Mouse (Mus musculus) CH12.LX (cell line): ENCODE measurements around the gene Lin28b. TPM values are rescaled to one million over a fixed set of nuclear protein-coding genes. Genes with fewer than 3 reads are reported as not detected.

Experiments
- DNase-seq: peaks from one replicate; pipeline ENCODE4 v3.0.0-alpha.2; 2013; ENCODE audit errors: extremely low read depth
- H3K27ac ChIP-seq: 2 replicates; pipeline ENCODE4 v1.5.1; 2012; ENCODE audit warnings: low read depth, mild to moderate bottlenecking, control low read depth, moderate library complexity; ENCODE audit not compliant: insufficient read depth
- H3K27me3 ChIP-seq: replicated peaks from 2 replicates; pipeline ENCODE3; 2012; ENCODE audit warnings: inconsistent platforms
- H3K36me3 ChIP-seq, 2 experiments: replicated peaks in 1 of 2; 2 replicates each; pipeline versions ENCODE3 to v1.6.1; 2012; ENCODE audit warnings: inconsistent platforms in 1 of 2, low read length in 1 of 2, mild to moderate bottlenecking in 1 of 2, mixed read lengths in 1 of 2, moderate library complexity in 1 of 2; ENCODE audit not compliant: control insufficient read depth in 1 of 2, insufficient read depth in 1 of 2
- H3K4me1 ChIP-seq, 2 experiments: 2 replicates each; pipeline ENCODE4 v1.6.1; 2012; ENCODE audit warnings: inconsistent platforms in 1 of 2, moderate library complexity in 1 of 2; ENCODE audit not compliant: insufficient read depth in 2 of 2, control insufficient read depth in 1 of 2
- H3K4me2 ChIP-seq: 2 replicates; pipeline ENCODE4 v1.6.1; 2012; ENCODE audit warnings: low read depth, mild to moderate bottlenecking, control low read depth; ENCODE audit not compliant: poor library complexity, insufficient read depth, severe bottlenecking
- H3K4me3 ChIP-seq, 3 experiments: fragments of 150-350 bp in 1 of 3; sonication (generic) in 1 of 3; replicated peaks in 1 of 3; 2 replicates each; pipeline versions ENCODE3 to v1.5.1; 2011 to 2012; ENCODE audit warnings: low read depth in 2 of 3, low read length in 2 of 3, mild to moderate bottlenecking in 2 of 3, moderate library complexity in 2 of 3, control low read depth in 1 of 3, improper control_type of control experiment in 1 of 3, inconsistent platforms in 1 of 3, mixed read lengths in 1 of 3; ENCODE audit not compliant: poor library complexity in 1 of 3
- H3K79me2 ChIP-seq: replicated peaks from 2 replicates; pipeline ENCODE4 v1.6.1; 2012; ENCODE audit warnings: mild to moderate bottlenecking, moderate library complexity; ENCODE audit not compliant: control insufficient read depth, poor library complexity, insufficient read depth, severe bottlenecking; ENCODE audit errors: extremely low read depth
- H3K9ac ChIP-seq: 2 replicates; pipeline ENCODE4 v1.6.1; 2012; ENCODE audit warnings: low read depth, mild to moderate bottlenecking, control low read depth, moderate library complexity; ENCODE audit not compliant: insufficient read depth
- H3K9me3 ChIP-seq: replicated peaks from 2 replicates; pipeline ENCODE3; 2012; ENCODE audit warnings: low read length, inconsistent platforms, mixed read lengths
- BHLHE40 ChIP-seq: IDR thresholded peaks from 2 replicates; pipeline ENCODE4 v1.6.1; 2011; ENCODE audit warnings: mild to moderate bottlenecking, low read depth, low read length, improper control_type of control experiment
- CHD1 ChIP-seq: IDR thresholded peaks from 2 replicates; pipeline ENCODE4 v1.6.1; 2012; ENCODE audit warnings: low read depth, low read length, improper control_type of control experiment, inconsistent platforms
- CTCF ChIP-seq, 2 experiments: IDR thresholded peaks in 1 of 2; conservative IDR thresholded peaks in 1 of 2; 2 replicates each; pipeline ENCODE4 v1.5.1; 2011 to 2012; ENCODE audit warnings: low read depth in 2 of 2, low read length in 2 of 2, improper control_type of control experiment in 1 of 2, inconsistent platforms in 1 of 2, mild to moderate bottlenecking in 1 of 2, moderate library complexity in 1 of 2
- ELF1 ChIP-seq: IDR thresholded peaks from 2 replicates; pipeline ENCODE4 v1.6.1; 2014; ENCODE audit warnings: low read depth, mild to moderate bottlenecking, inconsistent platforms, low read length, improper control_type of control experiment
- ETS1 ChIP-seq: conservative IDR thresholded peaks from 2 replicates; pipeline ENCODE4 v1.6.1; 2012; ENCODE audit warnings: low read depth, mild to moderate bottlenecking, inconsistent platforms, low read length, improper control_type of control experiment, moderate library complexity
- GABPA ChIP-seq: IDR thresholded peaks from 2 replicates; pipeline ENCODE4 v1.6.1; 2012; ENCODE audit warnings: low read depth, low read length, improper control_type of control experiment, inconsistent platforms; ENCODE audit not compliant: insufficient replicate concordance
- IRF4 ChIP-seq: IDR thresholded peaks from 2 replicates; pipeline ENCODE4 v1.6.1; 2014; ENCODE audit warnings: low read depth, mild to moderate bottlenecking, inconsistent platforms, low read length, improper control_type of control experiment
- JUN ChIP-seq: IDR thresholded peaks from 2 replicates; pipeline ENCODE4 v1.6.1; 2011; ENCODE audit warnings: low read depth, mild to moderate bottlenecking, low read length, improper control_type of control experiment, moderate library complexity; ENCODE audit not compliant: insufficient read depth
- JUND ChIP-seq: conservative IDR thresholded peaks from 2 replicates; pipeline ENCODE4 v1.6.1; 2011; ENCODE audit warnings: low read depth, low read length, improper control_type of control experiment
- KAT2A ChIP-seq: IDR thresholded peaks from 2 replicates; pipeline ENCODE4 v1.6.1; 2012; ENCODE audit warnings: low read length, improper control_type of control experiment, inconsistent platforms; ENCODE audit not compliant: insufficient replicate concordance
- MAX ChIP-seq: IDR thresholded peaks from 2 replicates; pipeline ENCODE4 v1.6.1; 2011; ENCODE audit warnings: low read length, improper control_type of control experiment
- MAZ ChIP-seq: IDR thresholded peaks from 2 replicates; pipeline ENCODE4 v1.6.1; 2012; ENCODE audit warnings: low read depth, mild to moderate bottlenecking, inconsistent platforms, low read length, improper control_type of control experiment, moderate library complexity
- MXI1 ChIP-seq: IDR thresholded peaks from 2 replicates; pipeline ENCODE4 v1.6.1; 2011; ENCODE audit warnings: mild to moderate bottlenecking, low read depth, low read length, improper control_type of control experiment
- PAX5 ChIP-seq: IDR thresholded peaks from 2 replicates; pipeline ENCODE4 v1.6.1; 2012; ENCODE audit warnings: low read length, inconsistent platforms, mixed read lengths
- POLR2A ChIP-seq: IDR thresholded peaks from 2 replicates; pipeline ENCODE4 v1.6.1; 2011; ENCODE audit warnings: low read depth, mild to moderate bottlenecking, improper control_type of control experiment, low read length
- RAD21 ChIP-seq: IDR thresholded peaks from 2 replicates; pipeline ENCODE4 v1.6.1; 2011; ENCODE audit warnings: low read depth, mild to moderate bottlenecking, low read length, improper control_type of control experiment, moderate library complexity
- RCOR1 ChIP-seq: conservative IDR thresholded peaks from 2 replicates; pipeline ENCODE4 v1.6.1; 2012; ENCODE audit warnings: low read depth, mild to moderate bottlenecking, inconsistent platforms, low read length, improper control_type of control experiment
- SIN3A ChIP-seq: IDR thresholded peaks from 2 replicates; pipeline ENCODE4 v1.6.1; 2012; ENCODE audit warnings: low read length, improper control_type of control experiment, inconsistent platforms
- SMC3 ChIP-seq: IDR thresholded peaks from 2 replicates; pipeline ENCODE4 v1.6.1; 2011; ENCODE audit warnings: low read depth, low read length, improper control_type of control experiment
- TCF12 ChIP-seq: IDR thresholded peaks from 2 replicates; pipeline ENCODE4 v1.6.1; 2014; ENCODE audit warnings: low read depth, mild to moderate bottlenecking, inconsistent platforms, low read length, improper control_type of control experiment
- USF2 ChIP-seq: conservative IDR thresholded peaks from 2 replicates; pipeline ENCODE4 v1.6.1; 2011; ENCODE audit warnings: low read depth, low read length, improper control_type of control experiment
- ZC3H11A ChIP-seq: IDR thresholded peaks from 2 replicates; pipeline ENCODE4 v1.6.1; 2012; ENCODE audit warnings: low read depth, mild to moderate bottlenecking, inconsistent platforms, low read length, improper control_type of control experiment
- ZNF384 ChIP-seq: IDR thresholded peaks from 2 replicates; pipeline ENCODE4 v1.6.1; 2012; ENCODE audit warnings: low read depth, low read length, improper control_type of control experiment, inconsistent platforms
- dilution Hi-C: fragments of 300-500 bp; cut with MboI; formaldehyde crosslinking; loops from 2 replicates; pipeline ENCODE4 v1.14.3; 2020; ENCODE audit warnings: low sequenced_read_pairs; ENCODE audit not compliant: extremely low pct_unique_long_range_greater_than_20kb, extremely low pct_ligation_motif_present
- in situ Hi-C: fragments of 300-500 bp; cut with MboI; formaldehyde crosslinking; loops from 3 replicates; pipeline ENCODE4 v1.14.3; 2019; ENCODE audit warnings: low sequenced_read_pairs, low pct_ligation_motif_present, low pct_unique_long_range_greater_than_20kb, mixed read lengths
- polyA plus RNA-seq: library from polyadenylated mRNA; unstranded; fragments of >175 nt; gene quantifications from 2 replicates; pipeline ENCODE4 v1.2.1, GENCODE M21; 2012; ENCODE audit warnings: low read depth; ENCODE audit not compliant: insufficient read length
- total RNA-seq, 2 experiments: library from RNA; depleted of rRNA; stranded (reverse); fragments of 300-350 nt in 1 of 2; fragments of >200 nt in 1 of 2; gene quantifications; 2 replicates each; pipeline ENCODE4 v1.2.3; 2012 to 2014

Gene Lin28b
- total and polyA plus RNA-seq, 3 experiments: 10.0 to 14.1 (median 11.6) TPM

- H3K9me3 ChIP-seq: no peaks in the 10 kb centered on the region
- H3K9ac ChIP-seq: no peak overlapping the region
- H3K79me2 ChIP-seq: peaks cover 5% of the 10 kb centered on the region; the same call in 1 of the 2 replicates
- dilution Hi-C loops (no loop called here), in situ Hi-C loops (no loop called here)
- no peak overlapping the region for H3K27ac ChIP-seq
- no peak for TF ChIP-seq TCF12
- no peak for TF ChIP-seq USF2
- no peak for TF ChIP-seq ETS1
- no peak overlapping the region for H3K4me2 ChIP-seq
- H3K4me3 ChIP-seq: no peak overlapping the region
- peaks cover 0 to 2% of the 10 kb centered on the region in 2 experiments; a peak in 1 of 4 replicates for H3K4me1 ChIP-seq
- no peaks in the 10 kb centered on the region for H3K27me3 ChIP-seq
- no peak for DNase-seq
- H3K36me3 ChIP-seq: peaks cover 0 to 2% of the 10 kb centered on the region in 2 experiments
Measured at GRCm38 (mm10) chr10:45458074-45458473, 28.1 kb downstream of the Lin28b start.

DNA sequence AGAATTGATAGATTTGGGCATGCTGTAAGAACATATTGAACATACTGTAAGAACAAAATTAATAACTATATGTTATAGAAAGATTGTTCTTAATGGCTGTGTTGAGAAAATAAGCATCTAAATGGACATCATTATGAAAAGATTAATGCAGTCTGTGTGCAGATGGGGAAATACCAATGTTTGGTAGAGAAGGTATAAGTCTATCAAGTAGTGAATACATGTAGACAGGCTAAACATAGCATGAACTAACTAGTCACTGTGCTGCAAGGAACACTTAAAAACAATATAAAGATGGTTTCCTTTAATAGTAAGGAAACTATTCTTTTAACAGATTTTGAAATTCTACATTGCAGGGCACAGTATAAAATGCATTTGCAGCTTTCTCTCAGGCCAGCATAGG, 39.6 kb downstream of the Lin28b start:
- Histone ChIP-seq H3K27me3 (no peaks in the 10 kb centered on the region), H3K4me2 (no peak overlapping the region), H3K4me3 (no peak overlapping the region), H3K27ac (no peak overlapping the region), H3K9ac (no peak overlapping the region), H3K4me1 (no peaks in the 10 kb centered on the region; a peak in 1 of 4 replicates), H3K9me3 (no peaks in the 10 kb centered on the region), H3K79me2 (0 out of 2 replicates have a peak, but pooled peaks cover 3% of the 10 kb centered on the region), H3K36me3 (no peaks in the 10 kb centered on the region)
- dilution Hi-C loops: no loop called here
- DNase-seq: no peak
- TF ChIP-seq JUND (no peak), ETS1 (no peak), RAD21 (no peak), MAX (no peak), ZNF384 (no peak), KAT2A (no peak), SIN3A (no peak), GABPA (no peak), CTCF (conservative IDR thresholded peaks at IDR 0.05 in 1 of 2, IDR thresholded peaks at IDR 0.05 in 1 of 2; ENCODE audit: low read depth in 2 of 2, low read length in 2 of 2) (no peak), MXI1 (no peak)
- in situ Hi-C loops: no loop called here

DNA sequence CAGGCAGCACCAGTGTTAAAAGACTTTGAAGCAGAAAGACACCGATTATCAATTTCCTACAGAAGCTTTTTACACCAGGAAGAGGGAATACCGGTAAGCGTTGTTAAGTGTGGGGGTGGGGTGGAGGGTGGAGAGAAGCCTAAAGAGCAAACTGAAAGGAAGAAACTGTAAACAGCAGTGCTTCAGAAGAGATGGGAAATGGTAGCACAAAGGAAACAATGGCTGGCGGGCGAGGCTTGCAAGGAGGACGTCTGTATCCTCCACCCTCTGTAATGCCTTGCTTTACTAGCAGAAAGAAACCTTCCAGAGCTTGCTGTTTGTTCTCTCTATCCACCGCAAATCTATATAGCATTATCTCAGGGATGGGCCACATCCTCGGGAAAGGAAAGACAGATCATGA, 40.0 kb downstream of the Lin28b start:
- in situ Hi-C loops (no loop called here), dilution Hi-C loops (no loop called here)
- DNase-seq: no peak
- no peak overlapping the region for H3K9ac ChIP-seq
- H3K79me2 ChIP-seq: 0 out of 2 replicates have a peak, but pooled peaks cover 3% of the 10 kb centered on the region
- H3K4me1 ChIP-seq: no peaks in the 10 kb centered on the region; a peak in 1 of 4 replicates
- H3K27ac ChIP-seq: no peak overlapping the region
- TF ChIP-seq RCOR1: no peak
- no peak for TF ChIP-seq POLR2A
- no peak for TF ChIP-seq IRF4
- TF ChIP-seq ETS1: no peak
- no peak for TF ChIP-seq ELF1
- no peak for TF ChIP-seq PAX5
- no peak for TF ChIP-seq GABPA
- no peak for TF ChIP-seq BHLHE40
- TF ChIP-seq CHD1: no peak
- no peak for TF ChIP-seq USF2
- no peak for TF ChIP-seq ZNF384
- no peak for TF ChIP-seq JUN
- TF ChIP-seq MXI1: no peak
- no peak for TF ChIP-seq MAX
- TF ChIP-seq ZC3H11A: no peak
- TF ChIP-seq MAZ: no peak
- TF ChIP-seq SMC3: no peak
- no peak overlapping the region for H3K4me2 ChIP-seq
- H3K36me3 ChIP-seq: peaks cover 0 to 2% of the 10 kb centered on the region in 2 experiments
- H3K27me3 ChIP-seq: no peaks in the 10 kb centered on the region
- no peak overlapping the region for H3K4me3 ChIP-seq
- H3K9me3 ChIP-seq: no peaks in the 10 kb centered on the region
